Mouse (Mus musculus) T-helper 1 cell (primary cell): ENCODE measurements around the gene Plxnc1.

Experiments
- in situ Hi-C: fragments of 300-600 bp; cut with MboI, MseI; formaldehyde crosslinking; loops from one replicate; pipeline ENCODE4 v1.15.1; 2025; ENCODE audit warnings: high pct_unique_total_duplicates

Gene Plxnc1

GRCm38 (mm10) chr10:94771496-94771895 is 173.1 kb downstream of the Plxnc1 start:
- in situ Hi-C loops, result loop anchor here (5.0 to 10.0 kb wide), 2 partner anchors 39 to 613 kb away; no protein-coding TSS in a partner anchor

- in situ Hi-C loops, result no loop called here
Observed at GRCm38 (mm10) chr10:94747011-94747410, 197.6 kb downstream of the Plxnc1 start.

- in situ Hi-C loops, result no loop called here
Observed at GRCm38 (mm10) chr10:94741459-94741858, 203.2 kb downstream of the Plxnc1 start.
